ENCODE assay signal across 24 mouse cellular contexts in genomic region chr1:61035270-61035669, GRCm38 (mm10). TPM values are rescaled to one million over a fixed set of nuclear protein-coding genes. Genes with fewer than 3 reads are reported as not detected.
DNase-seq lines count a peak whose midpoint lies in the region; ATAC-seq lines count a peak whose summit lies in the region.
"Had no signal": no experiment of that assay in that cellular context is flagged by ENCODE, and none has a peak within 500 bp of the region (broad histone marks: within the 10 kb centered on the region; RNA-seq: fewer than 3 reads in every experiment).

No protein-coding gene starts in this region.

- no peaks in the 10 kb centered on the region for H3K36me3 ChIP-seq in kidney, embryonic 15.5 days
- H3K36me3 ChIP-seq in forebrain, embryonic 14.5 days (ENCODE audit: control insufficient read depth, insufficient read depth, low read length): no peaks in the 10 kb centered on the region
- H3K36me3 ChIP-seq: embryonic facial prominence, embryonic 10.5 days; embryonic facial prominence, embryonic 12.5 days; G1E had no signal

- WGBS in kidney, embryonic 15.5 days: 78% methylated on average over 1 of the region's 1 CpGs
- 63% methylated on average over 1 of the region's 1 CpGs for WGBS in forebrain, embryonic 14.5 days

- no peaks in the 10 kb centered on the region for H3K27me3 ChIP-seq in kidney, embryonic 15.5 days
- no peaks in the 10 kb centered on the region for H3K27me3 ChIP-seq in forebrain, embryonic 14.5 days (replicated peaks; ENCODE audit: control insufficient read depth, insufficient read depth, low read length)
- H3K27me3 ChIP-seq: embryonic facial prominence, embryonic 12.5 days; forebrain, embryonic 13.5 days; Patski had no signal

- H3K9me3 ChIP-seq in kidney, embryonic 15.5 days (replicated peaks): no peaks in the 10 kb centered on the region
- H3K9me3 ChIP-seq in forebrain, embryonic 14.5 days (replicated peaks; ENCODE audit: control insufficient read depth, low read length): no peaks in the 10 kb centered on the region
- H3K9me3 ChIP-seq: embryonic facial prominence, embryonic 10.5 days; embryonic facial prominence, embryonic 12.5 days; forebrain, embryonic 13.5 days; G1E had no signal

- ATAC-seq in CD4-positive, CD25-positive, alpha-beta regulatory T cell, adult 4 months: peak; percentile 60
- ATAC-seq in activated CD4-positive, CD25-positive, alpha-beta regulatory T cell, adult 4 months: peak; percentile 45
- ATAC-seq in inflammation-experienced regulatory T-cells, adult 6 months: peak; percentile 72
- no peak for ATAC-seq in kidney, embryonic 15.5 days (replicated peaks; ENCODE audit: low FRiP score)
- ATAC-seq in forebrain, embryonic 14.5 days: no peak
- ATAC-seq: forebrain, embryonic 13.5 days; forebrain, embryonic 16.5 days; Patski had no signal

- H3K9ac ChIP-seq in kidney, embryonic 15.5 days: no peak overlapping the region
- no peak overlapping the region for H3K9ac ChIP-seq in forebrain, embryonic 14.5 days (ENCODE audit: low read length)
- H3K9ac ChIP-seq: embryonic facial prominence, embryonic 12.5 days; forebrain, embryonic 13.5 days had no signal

- no peak overlapping the region for H3K4me2 ChIP-seq in kidney, embryonic 15.5 days
- no peak overlapping the region for H3K4me2 ChIP-seq in forebrain, embryonic 14.5 days (ENCODE audit: low read length)
- H3K4me2 ChIP-seq: embryonic facial prominence, embryonic 12.5 days; forebrain, embryonic 13.5 days had no signal

- no peaks in the 10 kb centered on the region for H3K4me1 ChIP-seq in kidney, embryonic 15.5 days
- H3K4me1 ChIP-seq in forebrain, embryonic 14.5 days (ENCODE audit: control insufficient read depth, insufficient read depth, low read length): no peaks in the 10 kb centered on the region
- H3K4me1 ChIP-seq: embryonic facial prominence, embryonic 10.5 days; embryonic facial prominence, embryonic 12.5 days; forebrain, embryonic 13.5 days had no signal

- H3K4me3 ChIP-seq in kidney, embryonic 15.5 days (replicated peaks): no peak overlapping the region
- H3K4me3 ChIP-seq in forebrain, embryonic 14.5 days (ENCODE audit: low read depth, low read length): no peak overlapping the region
- H3K4me3 ChIP-seq: embryonic facial prominence, embryonic 10.5 days; embryonic facial prominence, embryonic 12.5 days; forebrain, embryonic 13.5 days had no signal

- no peak overlapping the region for H3K27ac ChIP-seq in kidney, embryonic 15.5 days
- H3K27ac ChIP-seq in forebrain, embryonic 14.5 days (ENCODE audit: low read depth, low read length): no peak overlapping the region
- H3K27ac ChIP-seq: embryonic facial prominence, embryonic 10.5 days; embryonic facial prominence, embryonic 12.5 days; forebrain, embryonic 13.5 days had no signal

- peak; percentile 73 for DNase-seq in CD4-positive helper T cell, adult 2 months (ENCODE audit: low read depth, low spot score)
- DNase-seq in cerebellum, postnatal 10 days: no peak
- no peak for DNase-seq in layer of hippocampus, adult 18-20 months (ENCODE audit: low spot score in 2 of 2)
- no peak for DNase-seq in forebrain, embryonic 14.5 days (ENCODE audit: low spot score)
- DNase-seq: adrenal gland, adult 2 months; adrenal gland, postnatal 10 days; adrenal gland, postnatal 25 days; B cell, adult 2 months; cerebellum, adult 11 months; cerebellum, adult 18-20 months; cerebellum, adult 8-10 months; cerebellum, adult 9-11 months; cerebellum, postnatal 25 days had no signal

RNA-seq across cellular contexts. Expression of gene Icos, which starts 57.5 kb away (rescaled TPM):
- 100 to 1,000 TPM; 309 to 337 TPM for polyA plus RNA-seq in CD4-positive, CD25-positive, alpha-beta regulatory T cell, adult 4 months (2017; shearing (Covaris generic))
- polyA plus RNA-seq in activated CD4-positive, CD25-positive, alpha-beta regulatory T cell, adult 4 months (2017; shearing (Covaris generic)): 100 to 1,000 TPM; 474 to 595 TPM
- 100 to 1,000 TPM; 358 to 373 (median 359) TPM for polyA plus RNA-seq in inflammation-experienced regulatory T-cells, adult 6 months (2017; shearing (Covaris generic))
- polyA plus RNA-seq in kidney, embryonic 15.5 days (2015; fragmentation: Nextera tagmentation; extraction: Ambion mirVana): 0.14 and 0.19 TPM in 2 replicates
- total RNA-seq in layer of hippocampus, adult 18-20 months (2021): not detected
- 0.10 TPM in 1 of 2 replicates, not detected in the other for polyA plus RNA-seq in forebrain, embryonic 14.5 days (2014; fragmentation: Nextera tagmentation; extraction: Ambion mirVana)
- total RNA-seq: adrenal gland, postnatal 25 days had no signal
- polyA plus RNA-seq: embryonic facial prominence, embryonic 10.5 days; forebrain, embryonic 11.5 days; G1E had no signal

Comparison
In these comparisons a context has a peak if more than half of its experiments do, and no peak if none do; other contexts are left out.
1. ATAC-seq: peak in CD4-positive, CD25-positive, alpha-beta regulatory T cell, adult 4 months (single experiment), activated CD4-positive, CD25-positive, alpha-beta regulatory T cell, adult 4 months (single experiment) and inflammation-experienced regulatory T-cells, adult 6 months (single experiment); none in kidney, embryonic 15.5 days (single experiment) and forebrain, embryonic 14.5 days (single experiment).
2. RNA of gene Icos, which starts 57.5 kb away (polyA plus RNA-seq): 474 to 595 TPM in activated CD4-positive, CD25-positive, alpha-beta regulatory T cell, adult 4 months, 358 to 373 TPM in inflammation-experienced regulatory T-cells, adult 6 months and 309 to 337 TPM in CD4-positive, CD25-positive, alpha-beta regulatory T cell, adult 4 months; 0.14 to 0.19 TPM in kidney, embryonic 15.5 days and 0.10 TPM in forebrain, embryonic 14.5 days; every median in the first group is over 100 times any median in the second.